Mouse (Mus musculus) c-Kit-positive CD71-positive TER-119-negative erythroid progenitor cells, embryonic 14.5 days (primary cell): ENCODE measurements around the gene Hpn.

Experiments
- DNase-seq: peaks from one replicate; pipeline ENCODE4 v3.0.0-alpha.2; 2013; ENCODE audit warnings: low read depth

Hpn gene

DNA sequence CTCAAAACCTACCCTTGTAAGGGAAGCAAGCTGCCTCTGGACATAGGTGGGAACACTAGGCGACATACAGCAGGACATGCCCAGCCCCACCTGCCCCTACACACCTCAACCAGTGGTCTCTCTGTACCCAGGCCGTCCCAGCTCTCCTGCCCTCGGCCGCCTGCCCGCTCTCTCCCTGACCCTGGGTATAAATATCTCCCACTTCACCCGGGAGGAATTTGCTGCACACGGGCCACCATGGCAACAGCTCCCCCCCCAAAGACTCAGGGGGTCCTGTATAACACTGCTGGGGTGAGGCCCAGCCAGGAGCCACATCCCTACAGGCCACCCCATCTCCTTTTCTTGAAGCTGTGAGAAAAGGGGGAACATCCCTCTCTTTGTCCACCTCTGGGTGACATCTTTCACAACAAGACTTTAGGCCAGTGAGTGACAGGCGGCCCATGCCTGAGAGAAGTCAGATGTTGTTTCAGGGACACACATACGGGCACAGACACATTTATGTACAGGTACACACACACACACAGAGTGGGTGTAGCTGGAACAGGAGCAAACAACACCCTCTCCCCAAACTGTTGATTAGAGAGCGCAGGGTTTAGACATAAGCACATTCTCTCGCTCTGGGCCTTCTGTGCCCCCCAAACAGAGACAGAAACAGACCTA lies 60.3 kb downstream of the Hpn start:
- no peak for DNase-seq

- no peak for DNase-seq
These were observed 61.1 kb downstream of the Hpn start for GRCm38 (mm10) chr7:31053882-31054447.

GRCm38 (mm10) chr7:31052636-31053434 lies 62.3 kb downstream of the Hpn start:
- no peak for DNase-seq

- no peak for DNase-seq
These were observed 62.8 kb downstream of the Hpn start for GRCm38 (mm10) chr7:31052251-31052635.

DNA sequence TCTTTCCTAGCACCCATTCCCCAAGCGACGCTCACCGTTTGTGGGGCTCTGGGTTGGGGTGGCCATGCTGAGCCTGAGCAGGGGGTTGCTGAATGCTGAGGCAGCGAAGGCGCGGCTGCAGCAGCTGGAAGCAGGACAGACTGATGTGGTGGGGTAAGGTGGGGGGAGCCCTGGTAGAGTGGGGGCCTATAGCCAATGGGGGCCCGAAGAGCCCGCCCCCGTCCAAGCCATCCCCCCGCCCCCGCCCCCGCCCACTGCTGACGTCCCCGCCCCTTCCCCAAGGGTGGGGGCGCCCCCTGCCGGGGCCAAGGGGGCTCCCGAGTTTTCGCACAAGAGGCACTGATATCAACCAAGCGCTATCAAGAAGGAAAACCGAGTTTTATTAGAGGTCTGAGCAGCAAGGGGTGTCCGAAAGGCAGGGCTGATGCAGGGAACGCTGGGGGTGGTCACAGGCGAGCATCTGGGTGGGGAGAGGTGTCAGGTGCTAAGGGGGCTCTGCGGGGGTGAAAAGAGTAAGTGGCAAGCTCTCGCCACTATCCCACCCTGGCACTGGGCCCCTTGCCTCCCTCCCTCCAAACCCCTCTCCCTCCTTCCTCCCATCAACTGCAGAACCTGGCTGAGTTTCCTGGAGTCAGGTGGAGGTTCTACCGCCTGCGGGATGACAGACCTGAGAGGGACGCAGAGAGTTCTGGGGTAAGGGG lies 63.6 kb downstream of the Hpn start, which contains the start of gene Fxyd7:
Fxyd7 (minus strand) TSS at position 147 of the 701 bp plus-strand sequence.
- no peak for DNase-seq

DNA sequence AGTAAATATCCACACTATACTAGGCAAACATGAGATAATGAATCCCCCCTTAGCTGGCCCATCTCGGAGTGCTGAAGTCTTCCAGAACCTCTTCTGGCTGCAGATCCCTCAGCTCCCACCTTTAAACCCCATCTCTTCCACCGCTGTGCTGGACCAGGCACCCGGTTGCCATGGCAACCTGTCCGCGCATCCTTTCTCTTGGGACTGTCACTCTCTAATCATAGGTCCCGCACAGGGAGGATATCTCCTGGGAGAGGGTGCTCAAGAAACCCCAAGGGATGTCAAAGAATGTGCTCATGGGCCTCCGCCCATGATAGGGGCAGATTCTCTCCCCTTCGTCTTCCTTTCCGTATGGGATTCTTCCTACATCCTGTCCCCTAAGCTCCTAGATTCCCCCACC lies 64.2 kb downstream of the Hpn start:
- no peak for DNase-seq

- DNase-seq, result no peak
These were observed 64.6 kb downstream of the Hpn start for GRCm38 (mm10) chr7:31050487-31050886.

DNA sequence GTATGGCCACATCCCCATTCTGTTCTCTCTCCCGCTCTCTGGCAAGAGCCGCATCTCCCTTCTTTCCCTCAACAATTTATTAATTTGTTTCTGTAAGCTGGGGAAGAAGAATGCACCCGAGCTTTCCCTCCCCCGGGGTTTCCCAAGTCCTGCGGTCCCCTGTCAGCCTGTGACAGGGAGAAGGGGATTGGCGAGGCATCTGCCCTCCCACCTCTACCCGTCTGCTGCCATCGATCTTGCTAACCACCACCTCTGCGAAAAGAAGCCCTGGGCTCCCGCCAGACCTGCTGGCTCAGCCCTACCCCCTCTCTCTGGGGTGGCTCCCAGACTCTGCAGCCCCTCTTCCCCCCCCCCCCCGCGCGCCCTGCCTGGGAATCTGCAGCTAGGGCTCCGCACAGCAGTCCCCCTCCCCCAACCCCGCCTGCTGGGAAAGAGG lies 65.2 kb downstream of the Hpn start:
- no peak for DNase-seq

DNA sequence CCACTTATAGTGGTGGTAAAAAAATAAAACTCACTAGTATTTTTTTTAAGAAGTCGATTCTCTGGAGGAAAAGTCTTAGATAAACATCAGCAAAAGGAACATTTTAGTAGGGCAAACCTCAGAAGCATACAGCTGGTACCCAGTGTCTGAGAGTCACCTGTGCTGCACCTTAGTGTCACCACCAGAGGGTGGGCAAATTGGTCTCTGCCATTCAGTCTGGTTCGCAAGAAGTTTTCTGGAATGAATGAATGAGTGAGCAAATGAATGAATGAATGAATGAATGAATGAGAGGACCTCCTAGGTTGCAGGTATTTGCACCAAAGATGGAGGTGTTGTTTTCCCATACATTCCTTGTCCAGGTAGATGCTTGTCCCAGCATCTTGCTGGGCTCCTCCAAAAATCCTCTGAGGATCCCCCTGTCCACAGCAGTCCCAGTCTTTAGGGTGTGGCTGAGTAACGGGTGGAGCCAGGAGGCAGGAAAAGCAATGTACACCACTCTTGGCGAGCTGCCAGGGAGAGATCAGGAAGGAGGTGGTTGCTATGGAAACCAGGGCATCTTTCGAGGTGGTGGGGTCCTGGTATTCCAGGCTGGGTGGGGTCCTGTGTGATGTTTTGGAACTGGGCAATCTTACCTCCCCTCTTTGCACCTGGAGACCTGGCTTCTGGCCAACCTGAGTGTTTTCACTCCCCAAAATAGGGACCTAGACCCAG lies 65.8 kb downstream of the Hpn start:
- DNase-seq, result no peak
